9 mouse cellular contexts compared by ENCODE assay signal in genomic region chr14:76153828-76154227, GRCm38 (mm10). TPM values are rescaled to one million over a fixed set of nuclear protein-coding genes. Genes with fewer than 3 reads are reported as not detected.
DNase-seq lines count a peak whose midpoint lies in the region; ATAC-seq and TF ChIP-seq lines count a peak whose summit lies in the region.
"Had no signal": no experiment of that assay in that cellular context is flagged by ENCODE, and none has a peak within 500 bp of the region (broad histone marks: within the 10 kb centered on the region; RNA-seq: fewer than 3 reads in every experiment).

No protein-coding gene starts in this region.

- DNase-seq in hindbrain, embryonic 14.5 days (ENCODE audit: low spot score), result no peak
- no peak for DNase-seq in midbrain, postnatal 0 days (ENCODE audit: low spot score)
- DNase-seq in cerebellum, adult 11 months, result no peak
- DNase-seq in left cerebral cortex, adult 8-10 months (ENCODE audit: low spot score in 2 of 2), result no peak
- DNase-seq: adrenal gland, adult 8-10 months; gastrocnemius, postnatal 10 days had no signal

- H3K4me2 ChIP-seq in hindbrain, embryonic 16.5 days (ENCODE audit: low read length), result peak overlapping the region; percentile 72; the same call in 1 of the 2 replicates
- no peak overlapping the region for H3K4me2 ChIP-seq in hindbrain, embryonic 14.5 days (replicated peaks)
- peak overlapping the region; percentile 64 for H3K4me2 ChIP-seq in embryonic facial prominence, embryonic 12.5 days (replicated peaks)
- H3K4me2 ChIP-seq in limb, embryonic 12.5 days, result 0 out of 2 replicates have a peak overlapping the region, but pooled peaks have one; percentile 63
- H3K4me2 ChIP-seq in midbrain, postnatal 0 days (ENCODE audit: low read depth, low read length, poor library complexity, severe bottlenecking), result peak overlapping the region; percentile 61

- no peaks in the 10 kb centered on the region for H3K9me3 ChIP-seq in hindbrain, embryonic 16.5 days (ENCODE audit: control insufficient read depth, low read length)
- no peaks in the 10 kb centered on the region for H3K9me3 ChIP-seq in hindbrain, embryonic 14.5 days (ENCODE audit: control insufficient read depth, low read length)
- no peaks in the 10 kb centered on the region for H3K9me3 ChIP-seq in embryonic facial prominence, embryonic 12.5 days
- no peaks in the 10 kb centered on the region for H3K9me3 ChIP-seq in limb, embryonic 12.5 days
- no peaks in the 10 kb centered on the region for H3K9me3 ChIP-seq in midbrain, postnatal 0 days (ENCODE audit: low read length)

- H3K4me3 ChIP-seq in hindbrain, embryonic 16.5 days (ENCODE audit: low read length), result no peak overlapping the region
- no peak overlapping the region for H3K4me3 ChIP-seq in hindbrain, embryonic 14.5 days (replicated peaks; ENCODE audit: low read length)
- no peak overlapping the region for H3K4me3 ChIP-seq in embryonic facial prominence, embryonic 12.5 days
- no peak overlapping the region for H3K4me3 ChIP-seq in limb, embryonic 12.5 days (replicated peaks)
- peak overlapping the region; percentile 61; the same call in 1 of the 2 replicates for H3K4me3 ChIP-seq in midbrain, postnatal 0 days (ENCODE audit: low read depth, low read length)

- no peaks in the 10 kb centered on the region for H3K36me3 ChIP-seq in hindbrain, embryonic 16.5 days (ENCODE audit: control insufficient read depth, insufficient read depth, low read length)
- no peaks in the 10 kb centered on the region for H3K36me3 ChIP-seq in hindbrain, embryonic 14.5 days (replicated peaks; ENCODE audit: control insufficient read depth, insufficient read depth)
- no peaks in the 10 kb centered on the region for H3K36me3 ChIP-seq in embryonic facial prominence, embryonic 12.5 days
- no peaks in the 10 kb centered on the region for H3K36me3 ChIP-seq in limb, embryonic 12.5 days
- no peaks in the 10 kb centered on the region for H3K36me3 ChIP-seq in midbrain, postnatal 0 days (ENCODE audit: insufficient read depth, low read length)

- no peak for TF ChIP-seq CTCF in midbrain, postnatal 0 days (IDR thresholded peaks at IDR 0.05)

- ATAC-seq in hindbrain, embryonic 16.5 days, result no peak
- no peak for ATAC-seq in hindbrain, embryonic 14.5 days (ENCODE audit: low FRiP score)
- no peak for ATAC-seq in embryonic facial prominence, embryonic 12.5 days (ENCODE audit: insufficient number of reproducible peaks, insufficient read depth, low FRiP score, low TSS enrichment)
- no peak for ATAC-seq in limb, embryonic 12.5 days (ENCODE audit: insufficient number of reproducible peaks, insufficient read depth, low FRiP score, low TSS enrichment, low read depth)
- no peak for ATAC-seq in midbrain, postnatal 0 days (ENCODE audit: low FRiP score)

- no peak overlapping the region for H3K27ac ChIP-seq in hindbrain, embryonic 16.5 days (ENCODE audit: low read depth, low read length)
- H3K27ac ChIP-seq in hindbrain, embryonic 14.5 days, result no peak overlapping the region
- H3K27ac ChIP-seq in embryonic facial prominence, embryonic 12.5 days, result no peak overlapping the region
- no peak overlapping the region for H3K27ac ChIP-seq in limb, embryonic 12.5 days
- H3K27ac ChIP-seq in midbrain, postnatal 0 days (ENCODE audit: low read depth, low read length), result peak overlapping the region; percentile 93; the same call in 1 of the 2 replicates

- no peak overlapping the region for H3K9ac ChIP-seq in hindbrain, embryonic 16.5 days (ENCODE audit: low read depth, low read length)
- H3K9ac ChIP-seq in hindbrain, embryonic 14.5 days, result no peak overlapping the region
- H3K9ac ChIP-seq in embryonic facial prominence, embryonic 12.5 days, result no peak overlapping the region
- H3K9ac ChIP-seq in limb, embryonic 12.5 days (replicated peaks), result no peak overlapping the region
- H3K9ac ChIP-seq in midbrain, postnatal 0 days (replicated peaks; ENCODE audit: low read length, poor library complexity, severe bottlenecking), result no peak overlapping the region

- no peaks in the 10 kb centered on the region for H3K27me3 ChIP-seq in hindbrain, embryonic 16.5 days (replicated peaks; ENCODE audit: control insufficient read depth, insufficient read depth, low read length)
- no peaks in the 10 kb centered on the region for H3K27me3 ChIP-seq in hindbrain, embryonic 14.5 days (ENCODE audit: control insufficient read depth, insufficient read depth, low read length)
- H3K27me3 ChIP-seq in embryonic facial prominence, embryonic 12.5 days, result no peaks in the 10 kb centered on the region
- H3K27me3 ChIP-seq in limb, embryonic 12.5 days, result no peaks in the 10 kb centered on the region
- no peaks in the 10 kb centered on the region for H3K27me3 ChIP-seq in midbrain, postnatal 0 days (ENCODE audit: insufficient read depth, low read length)

- peaks cover 3% of the 10 kb centered on the region; the same call in 1 of the 2 replicates for H3K4me1 ChIP-seq in hindbrain, embryonic 16.5 days (ENCODE audit: control insufficient read depth, insufficient read depth, low read depth, low read length)
- H3K4me1 ChIP-seq in hindbrain, embryonic 14.5 days (replicated peaks; ENCODE audit: control insufficient read depth, insufficient read depth, low read length), result 0 out of 2 replicates have a peak, but pooled peaks cover 5% of the 10 kb centered on the region
- H3K4me1 ChIP-seq in embryonic facial prominence, embryonic 12.5 days, result peaks cover 11% of the 10 kb centered on the region
- 0 out of 2 replicates have a peak, but pooled peaks cover 12% of the 10 kb centered on the region for H3K4me1 ChIP-seq in limb, embryonic 12.5 days (replicated peaks)
- no peaks in the 10 kb centered on the region for H3K4me1 ChIP-seq in midbrain, postnatal 0 days (ENCODE audit: insufficient read depth, low read length)

- 24% methylated on average over 6 of the region's 6 CpGs for whole genome bisulfite sequencing in hindbrain, embryonic 16.5 days
- WGBS in hindbrain, embryonic 14.5 days, result 30% methylated on average over 6 of the region's 6 CpGs
- 25% methylated on average over 6 of the region's 6 CpGs for WGBS in embryonic facial prominence, embryonic 12.5 days
- 40% methylated on average over 4 of the region's 6 CpGs for WGBS in limb, embryonic 12.5 days
- 29% methylated on average over 6 of the region's 6 CpGs for WGBS in midbrain, postnatal 0 days

RNA-seq across cellular contexts. Expression of gene Nufip1, which starts 43.1 kb away (rescaled TPM):
- polyA plus RNA-seq in hindbrain, embryonic 16.5 days (2015; fragmentation: Nextera tagmentation; extraction: Ambion mirVana), result 12.4 and 13.2 TPM in 2 replicates
- 11.1 and 11.9 TPM in 2 replicates for polyA plus RNA-seq in hindbrain, embryonic 14.5 days (2014; fragmentation: Nextera tagmentation; extraction: Ambion mirVana)
- polyA plus RNA-seq in embryonic facial prominence, embryonic 12.5 days (2016; fragmentation: Nextera tagmentation; extraction: Ambion mirVana), result 17.6 and 19.6 TPM in 2 replicates
- 19.4 and 19.9 TPM in 2 replicates for polyA plus RNA-seq in limb, embryonic 12.5 days (2016; fragmentation: Nextera tagmentation; extraction: Ambion mirVana)
- total RNA-seq in midbrain, postnatal 0 days (2014; rRNA removed), result 10.4 and 10.6 TPM in 2 replicates
- 12.8 and 14.3 TPM in 2 replicates for polyA plus RNA-seq in midbrain, postnatal 0 days (2015; fragmentation: Nextera tagmentation; extraction: Ambion mirVana)
- 1 to 10 TPM; 7.5 to 8.5 (median 8.0) TPM for total RNA-seq in left cerebral cortex, adult 8-10 months (2022)

RNA-seq across cellular contexts. Expression of gene Gpalpp1, which starts 43.3 kb away (rescaled TPM):
- polyA plus RNA-seq in hindbrain, embryonic 16.5 days (2015; fragmentation: Nextera tagmentation; extraction: Ambion mirVana), result 9.6 and 12.4 TPM in 2 replicates
- polyA plus RNA-seq in hindbrain, embryonic 14.5 days (2014; fragmentation: Nextera tagmentation; extraction: Ambion mirVana), result 13.4 and 14.0 TPM in 2 replicates
- 15.0 and 15.6 TPM in 2 replicates for polyA plus RNA-seq in embryonic facial prominence, embryonic 12.5 days (2016; fragmentation: Nextera tagmentation; extraction: Ambion mirVana)
- polyA plus RNA-seq in limb, embryonic 12.5 days (2016; fragmentation: Nextera tagmentation; extraction: Ambion mirVana), result 13.2 and 16.2 TPM in 2 replicates
- 18.6 and 20.2 TPM in 2 replicates for total RNA-seq in midbrain, postnatal 0 days (2014; rRNA removed)
- polyA plus RNA-seq in midbrain, postnatal 0 days (2015; fragmentation: Nextera tagmentation; extraction: Ambion mirVana), result 8.3 and 8.6 TPM in 2 replicates
- total RNA-seq in left cerebral cortex, adult 8-10 months (2022), result 10 to 100 TPM; 21.9 to 25.0 (median 23.4) TPM
